Mouse (Mus musculus) forebrain, embryonic 16.5 days (tissue): ENCODE data around the gene Msh3. TPM values are rescaled to one million over a fixed set of nuclear protein-coding genes. Genes with fewer than 3 reads are reported as not detected.

ENCODE experiments used
- ATAC-seq: fragments of 200-750 bp; cut with Nextera tagmentation; 2 replicates; pipeline ENCODE4 v1.8.0; 2017; ENCODE audit warnings: mild to moderate bottlenecking, moderate library complexity
- H3K27ac ChIP-seq: fragments of 300-500 bp; sonication (generic); 2 replicates; pipeline ENCODE4 v1.5.1; 2014; ENCODE audit warnings: low read length, control low read depth
- H3K27me3 ChIP-seq: fragments of 300-500 bp; sonication (generic); replicated peaks from 2 replicates; pipeline ENCODE4 v1.6.1; 2014; ENCODE audit warnings: low read length; ENCODE audit not compliant: control insufficient read depth, insufficient read depth
- H3K36me3 ChIP-seq: fragments of 300-500 bp; sonication (generic); 2 replicates; pipeline ENCODE4 v1.6.1; 2014; ENCODE audit not compliant: control insufficient read depth, insufficient read depth
- H3K4me1 ChIP-seq: fragments of 300-500 bp; sonication (generic); replicated peaks from 2 replicates; pipeline ENCODE4 v1.6.1; 2014; ENCODE audit warnings: low read length; ENCODE audit not compliant: control insufficient read depth, insufficient read depth
- H3K4me2 ChIP-seq: fragments of 300-500 bp; sonication (generic); 2 replicates; pipeline ENCODE4 v1.6.1; 2014; ENCODE audit warnings: mild to moderate bottlenecking, low read length, control low read depth
- H3K4me3 ChIP-seq: fragments of 300-500 bp; sonication (generic); replicated peaks from 2 replicates; pipeline ENCODE4 v1.5.1; 2014; ENCODE audit warnings: mild to moderate bottlenecking, low read length, control low read depth
- H3K9ac ChIP-seq: fragments of 300-500 bp; sonication (generic); replicated peaks from 2 replicates; pipeline ENCODE4 v1.6.1; 2014; ENCODE audit warnings: low read depth, low read length, control low read depth
- H3K9me3 ChIP-seq: fragments of 300-500 bp; sonication (generic); 2 replicates; pipeline ENCODE4 v1.6.1; 2016; ENCODE audit warnings: low read length; ENCODE audit not compliant: control insufficient read depth
- WGBS: fragments of 180-500 bp; shearing (Covaris S2); extraction: QIAGEN DNeasy Blood & Tissue Kit; methylation state at CpG from one replicate; pipeline ENCODE4 v1.1.7; 2014; 5-methylcytosine and 5-hydroxymethylcytosine counted together
- polyA plus RNA-seq: library from polyadenylated mRNA; unstranded; fragments of >200 nt; fragmentation: Nextera tagmentation; extraction: Ambion mirVana; gene quantifications from 2 replicates; pipeline ENCODE4 v1.2.1, GENCODE M21; 2015

Msh3 gene
- polyA plus RNA-seq, 1 experiment from 2014 or later: 30.4 TPM

DNA sequence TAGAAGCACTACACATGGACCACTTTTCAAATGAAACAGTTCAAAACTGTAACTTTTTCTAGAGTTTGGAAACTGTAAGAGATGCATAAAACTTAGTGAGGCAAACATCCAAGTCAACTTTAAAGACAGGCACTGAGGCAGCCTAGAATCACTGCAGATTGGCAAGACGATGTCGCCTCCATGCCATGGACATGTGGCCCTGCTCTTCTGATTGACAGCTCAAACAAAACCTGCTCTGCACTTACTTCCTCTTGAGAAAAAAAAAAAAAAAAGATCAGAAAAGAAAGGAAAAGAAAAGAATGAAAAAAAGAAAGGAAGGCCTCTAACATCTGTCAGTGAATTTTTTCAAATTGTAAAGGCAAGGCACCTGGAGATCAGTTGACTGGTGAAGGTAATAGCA, 77.8 kb downstream of the Msh3 start:
- H3K4me3 ChIP-seq: no peak overlapping the region
- H3K9ac ChIP-seq: no peak overlapping the region
- 0 out of 2 replicates have a peak, but pooled peaks cover 3% of the 10 kb centered on the region for H3K4me1 ChIP-seq
- no peak for ATAC-seq
- H3K9me3 ChIP-seq: no peaks in the 10 kb centered on the region
- no peak overlapping the region for H3K27ac ChIP-seq
- H3K4me2 ChIP-seq: no peak overlapping the region
- no peaks in the 10 kb centered on the region for H3K27me3 ChIP-seq
- 58% methylated on average over 2 of the region's 2 CpGs for WGBS
- H3K36me3 ChIP-seq: no peaks in the 10 kb centered on the region

DNA sequence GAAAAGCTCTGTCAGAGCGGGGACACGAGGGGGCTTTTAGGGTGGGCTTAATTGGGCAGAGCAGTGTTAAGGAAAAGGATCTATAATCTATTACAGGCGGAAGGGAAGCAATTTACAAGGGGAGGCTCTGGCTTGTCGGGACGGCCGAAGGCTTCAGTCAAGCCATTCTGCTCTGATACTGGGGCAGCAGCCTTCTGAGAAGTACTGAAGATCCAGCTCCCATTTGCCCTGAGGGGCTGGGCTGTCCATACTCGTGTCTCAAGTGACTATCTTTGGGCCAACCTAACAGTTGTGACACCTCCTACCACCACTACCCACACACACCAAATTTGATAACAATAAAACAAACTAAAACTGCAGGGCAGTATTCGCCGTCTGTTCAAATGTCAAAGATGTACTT, 79.5 kb downstream of the Msh3 start:
- ATAC-seq: no peak
- Histone ChIP-seq H3K4me2 (no peak overlapping the region), H3K9me3 (no peaks in the 10 kb centered on the region), H3K27me3 (no peaks in the 10 kb centered on the region), H3K4me1 (0 out of 2 replicates have a peak, but pooled peaks cover 3% of the 10 kb centered on the region), H3K9ac (no peak overlapping the region), H3K36me3 (no peaks in the 10 kb centered on the region), H3K4me3 (no peak overlapping the region), H3K27ac (no peak overlapping the region)
- 89% methylated on average over 9 of the region's 9 CpGs for WGBS

DNA sequence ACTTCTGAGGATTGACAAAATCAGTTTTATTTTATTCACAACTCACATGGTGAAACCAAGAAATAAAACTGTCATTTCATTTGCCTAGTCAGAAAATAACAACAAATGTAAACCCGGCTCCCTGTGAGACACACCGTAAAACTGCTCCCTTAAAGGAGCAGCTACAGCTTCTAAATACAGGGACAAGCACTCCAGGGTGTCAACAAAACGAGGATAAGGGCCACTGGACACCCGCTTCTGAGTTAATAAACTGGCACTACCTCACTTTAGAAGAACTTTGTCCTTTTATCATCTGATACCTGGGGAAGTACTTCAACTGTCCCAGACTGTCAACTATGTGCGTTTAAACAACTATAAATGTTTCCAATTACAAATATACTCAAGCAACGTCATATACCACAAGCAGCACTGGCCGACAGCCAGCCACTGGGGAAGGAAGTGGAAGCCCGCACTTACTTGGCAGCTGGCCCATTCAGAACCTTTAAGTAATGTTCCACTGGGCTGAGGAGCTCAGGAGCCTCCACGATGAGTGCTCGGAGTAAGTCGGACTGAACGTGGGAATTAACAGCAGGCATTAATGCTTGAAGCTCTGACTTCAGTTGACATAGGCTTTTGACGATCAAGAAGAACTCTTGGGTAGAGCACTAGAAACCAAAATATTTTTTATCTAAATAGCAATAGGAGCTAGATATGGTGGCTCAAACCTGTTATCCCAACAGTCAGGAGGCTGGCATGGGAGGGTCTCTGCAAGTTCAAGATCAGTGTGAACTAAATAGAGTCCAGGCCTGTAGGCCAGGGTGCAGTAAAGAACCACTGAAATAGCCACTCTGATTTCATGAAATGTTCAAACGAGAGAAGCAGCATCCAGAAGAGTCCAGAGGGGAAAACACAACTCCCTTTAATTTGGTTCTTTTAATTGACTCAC, 80.3 kb downstream of the Msh3 start:
- Histone ChIP-seq H3K27me3 (no peaks in the 10 kb centered on the region), H3K4me2 (no peak overlapping the region), H3K27ac (no peak overlapping the region), H3K9me3 (no peaks in the 10 kb centered on the region), H3K4me3 (no peak overlapping the region), H3K4me1 (0 out of 2 replicates have a peak, but pooled peaks cover 3% of the 10 kb centered on the region), H3K9ac (no peak overlapping the region), H3K36me3 (no peaks in the 10 kb centered on the region)
- 0 out of 2 replicates have a peak, but pooled peaks have one; percentile 36 for ATAC-seq
- 65% methylated on average over 14 of the region's 14 CpGs for WGBS

DNA sequence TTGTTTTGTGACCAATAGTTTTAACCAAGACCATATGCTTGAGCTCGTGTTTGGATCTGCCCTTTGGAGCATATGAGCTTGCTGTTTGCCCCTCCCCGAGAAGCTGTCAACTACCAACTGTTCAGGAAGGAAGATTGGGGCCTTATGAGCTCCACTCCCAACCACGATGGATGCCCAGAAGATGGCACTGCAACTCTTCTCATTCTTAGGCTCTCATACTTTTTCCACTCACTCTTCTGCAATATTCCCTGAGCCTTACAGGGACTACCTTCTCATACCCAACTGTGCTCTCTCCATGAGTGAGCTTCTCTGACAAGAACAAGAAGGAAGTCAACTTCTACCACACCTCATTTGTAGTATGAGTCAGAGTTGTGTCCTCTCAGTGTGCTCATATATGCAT, 87.7 kb downstream of the Msh3 start:
- H3K4me1 ChIP-seq: no peaks in the 10 kb centered on the region
- ATAC-seq: no peak
- no peaks in the 10 kb centered on the region for H3K9me3 ChIP-seq
- H3K4me3 ChIP-seq: no peak overlapping the region
- no peaks in the 10 kb centered on the region for H3K27me3 ChIP-seq
- WGBS: 88% methylated on average over 3 of the region's 3 CpGs
- no peak overlapping the region for H3K27ac ChIP-seq
- H3K9ac ChIP-seq: no peak overlapping the region
- H3K36me3 ChIP-seq: no peaks in the 10 kb centered on the region
- no peak overlapping the region for H3K4me2 ChIP-seq

DNA sequence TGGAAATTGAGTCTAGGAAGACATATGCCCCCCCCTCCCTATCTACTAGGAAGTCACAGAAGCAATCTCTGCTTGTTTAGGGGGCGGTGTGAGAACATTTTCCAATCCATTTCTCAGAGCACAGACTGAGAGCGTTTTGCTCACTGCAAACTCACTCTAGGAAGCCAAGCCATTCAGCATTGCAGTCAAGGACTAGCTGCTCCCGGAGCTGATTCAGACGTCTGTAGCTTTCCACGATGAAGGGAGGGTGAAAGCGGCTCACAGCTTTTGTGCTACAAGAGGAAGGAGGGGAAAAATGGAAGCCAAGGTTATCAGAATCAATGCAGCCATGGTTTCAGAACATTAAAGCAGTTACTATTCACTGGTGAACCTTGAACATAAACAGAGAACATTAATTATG, 91.2 kb downstream of the Msh3 start:
- no peak for ATAC-seq
- 86% methylated on average over 6 of the region's 6 CpGs for WGBS

DNA sequence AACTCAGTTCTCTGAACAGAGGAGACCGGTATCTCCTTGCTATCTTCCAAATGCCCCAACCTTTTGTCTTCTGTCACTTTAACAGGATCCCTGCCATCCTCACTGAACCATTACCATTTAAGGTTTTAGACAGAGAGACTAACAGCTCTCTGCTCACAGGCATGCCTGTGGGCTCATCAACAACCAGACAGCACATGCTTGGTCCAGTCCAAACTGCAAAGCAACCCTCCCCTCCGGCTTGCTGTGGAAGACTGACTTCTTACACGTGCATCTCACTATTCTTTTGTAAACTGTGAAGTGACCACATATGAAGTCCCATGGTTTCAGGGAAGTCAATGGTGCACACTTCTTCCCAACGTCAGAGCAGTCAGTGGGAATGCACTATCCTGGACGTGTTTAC, 93.5 kb downstream of the Msh3 start:
- H3K27ac ChIP-seq: no peak overlapping the region
- H3K36me3 ChIP-seq: no peaks in the 10 kb centered on the region
- H3K4me1 ChIP-seq: no peaks in the 10 kb centered on the region
- H3K4me3 ChIP-seq: no peak overlapping the region
- H3K9ac ChIP-seq: no peak overlapping the region
- WGBS: 88% methylated on average over 5 of the region's 5 CpGs
- H3K9me3 ChIP-seq: no peaks in the 10 kb centered on the region
- no peak overlapping the region for H3K4me2 ChIP-seq
- ATAC-seq: no peak
- no peaks in the 10 kb centered on the region for H3K27me3 ChIP-seq

More for the DNA sequence above, 91.2 kb downstream of the Msh3 start:
- H3K27ac ChIP-seq: no peak overlapping the region
- no peak overlapping the region for H3K4me3 ChIP-seq
- H3K27me3 ChIP-seq: no peaks in the 10 kb centered on the region
- H3K4me2 ChIP-seq: no peak overlapping the region
- no peaks in the 10 kb centered on the region for H3K9me3 ChIP-seq
- H3K36me3 ChIP-seq: no peaks in the 10 kb centered on the region
- no peaks in the 10 kb centered on the region for H3K4me1 ChIP-seq
- H3K9ac ChIP-seq: no peak overlapping the region

DNA sequence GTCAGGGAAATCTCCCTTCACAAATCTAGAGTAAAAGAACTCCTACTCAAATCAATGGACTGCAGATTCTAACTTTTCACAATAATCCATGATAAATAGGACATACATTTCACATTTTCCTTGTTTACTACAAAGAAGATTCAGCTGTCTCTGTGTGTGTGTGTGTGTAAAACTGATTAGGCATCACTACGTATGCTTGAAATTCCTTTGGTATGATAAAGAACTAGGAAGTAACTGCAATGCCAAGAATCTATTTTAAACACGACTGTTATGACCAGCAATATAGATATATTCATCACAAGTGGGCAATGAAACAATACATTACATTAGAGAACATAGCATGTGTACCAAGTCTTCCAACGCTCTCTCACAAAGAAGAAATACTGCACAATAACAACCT, 99.3 kb downstream of the Msh3 start:
- no peak overlapping the region for H3K27ac ChIP-seq
- no peak for ATAC-seq
- no peak overlapping the region for H3K9ac ChIP-seq
- H3K27me3 ChIP-seq: no peaks in the 10 kb centered on the region
- H3K9me3 ChIP-seq: no peaks in the 10 kb centered on the region
- no peak overlapping the region for H3K4me3 ChIP-seq
- 86% methylated on average over 3 of the region's 3 CpGs for WGBS
- no peak overlapping the region for H3K4me2 ChIP-seq
- H3K36me3 ChIP-seq: no peaks in the 10 kb centered on the region
- no peaks in the 10 kb centered on the region for H3K4me1 ChIP-seq

DNA sequence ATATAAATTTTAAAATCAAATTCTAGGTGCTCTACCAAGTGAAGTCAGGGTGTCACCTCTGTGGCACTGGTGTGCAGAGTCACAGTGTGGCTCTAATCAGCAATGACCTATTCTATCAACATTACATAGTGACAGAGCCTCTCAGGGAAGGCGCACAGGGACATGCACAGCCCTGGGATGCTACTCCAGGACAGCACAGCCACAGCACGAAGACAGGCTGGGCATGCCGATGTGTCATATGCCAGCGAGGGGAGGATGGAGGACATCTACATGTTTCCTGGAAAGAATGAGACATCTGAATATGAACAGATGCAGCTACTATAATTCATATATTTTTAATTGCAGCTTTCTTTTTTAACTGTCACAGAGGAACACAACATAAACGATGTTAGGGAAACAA, 101.0 kb downstream of the Msh3 start:
- ATAC-seq: no peak
- H3K4me2 ChIP-seq: no peak overlapping the region
- H3K27me3 ChIP-seq: no peaks in the 10 kb centered on the region

DNA sequence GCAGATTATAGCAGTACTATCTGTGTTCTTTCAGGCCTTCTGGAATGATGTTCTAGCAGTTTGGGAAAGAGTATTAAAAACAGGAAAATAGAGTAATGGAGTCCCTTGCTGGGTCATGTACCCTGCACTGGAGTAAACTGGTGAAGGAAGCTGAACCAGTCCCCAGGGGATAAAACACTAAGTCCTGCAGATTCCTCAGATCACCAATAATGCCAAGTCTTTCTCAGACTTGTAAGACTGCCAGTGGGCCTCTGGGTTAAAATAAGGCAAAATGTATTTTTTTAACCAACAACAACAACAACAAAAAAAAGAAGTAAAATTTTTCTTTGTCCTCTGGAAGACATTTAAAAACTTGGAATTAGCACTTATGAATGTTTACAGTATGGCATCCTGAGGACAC, 102.5 kb downstream of the Msh3 start:
- no peaks in the 10 kb centered on the region for H3K4me1 ChIP-seq
- ATAC-seq: no peak
- H3K9ac ChIP-seq: no peak overlapping the region
- H3K4me3 ChIP-seq: no peak overlapping the region
- H3K27ac ChIP-seq: no peak overlapping the region
- no peaks in the 10 kb centered on the region for H3K9me3 ChIP-seq
- no peak overlapping the region for H3K4me2 ChIP-seq
- no peaks in the 10 kb centered on the region; the same call in 1 of the 2 replicates for H3K36me3 ChIP-seq
- no peaks in the 10 kb centered on the region for H3K27me3 ChIP-seq

More for the DNA sequence above, 101.0 kb downstream of the Msh3 start:
- no peaks in the 10 kb centered on the region for H3K4me1 ChIP-seq
- H3K4me3 ChIP-seq: no peak overlapping the region
- no peak overlapping the region for H3K27ac ChIP-seq
- H3K9ac ChIP-seq: no peak overlapping the region
- H3K36me3 ChIP-seq: no peaks in the 10 kb centered on the region; the same call in 1 of the 2 replicates
- 95% methylated on average over 5 of the region's 5 CpGs for WGBS
- H3K9me3 ChIP-seq: no peaks in the 10 kb centered on the region
